Mouse (Mus musculus): Measurements from ENCODE around the gene Psmb3. TPM values are rescaled to one million over a fixed set of nuclear protein-coding genes. Genes with fewer than 3 reads are reported as not detected.
"Not testable (repeated sequence)": the region's sequence is repeated elsewhere in the genome, so short reads cannot be mapped to it uniquely, and the experiment has no call there.

The Psmb3 gene
- polyA plus RNA-seq, 1 experiment from 2014 or later, result 525 TPM

- Histone ChIP-seq H3K27me3 (ENCODE audit: control insufficient read depth, insufficient read depth, low read length) (no peaks in the 10 kb centered on the region), H3K9me3 (ENCODE audit: control insufficient read depth, low read length) (no peaks in the 10 kb centered on the region), H3K4me1 (ENCODE audit: control insufficient read depth, insufficient read depth, low read length) (no peaks in the 10 kb centered on the region), H3K9ac (ENCODE audit: low read depth, low read length) (no peak overlapping the region), H3K4me2 (replicated peaks; ENCODE audit: low read depth, low read length) (no peak overlapping the region), H3K27ac (ENCODE audit: low read depth, low read length) (no peak overlapping the region), H3K4me3 (ENCODE audit: low read length) (no peak overlapping the region), H3K36me3 (ENCODE audit: control insufficient read depth, insufficient read depth, low read length) (peaks cover 72% of the 10 kb centered on the region)
- WGBS, result 83% methylated on average over 26 of the region's 26 CpGs
- no peak for ATAC-seq (ENCODE audit: low FRiP score, low TSS enrichment)
These were observed 14.4 kb downstream of the Psmb3 start for GRCm38 (mm10) chr11:97717369-97718280.

DNA sequence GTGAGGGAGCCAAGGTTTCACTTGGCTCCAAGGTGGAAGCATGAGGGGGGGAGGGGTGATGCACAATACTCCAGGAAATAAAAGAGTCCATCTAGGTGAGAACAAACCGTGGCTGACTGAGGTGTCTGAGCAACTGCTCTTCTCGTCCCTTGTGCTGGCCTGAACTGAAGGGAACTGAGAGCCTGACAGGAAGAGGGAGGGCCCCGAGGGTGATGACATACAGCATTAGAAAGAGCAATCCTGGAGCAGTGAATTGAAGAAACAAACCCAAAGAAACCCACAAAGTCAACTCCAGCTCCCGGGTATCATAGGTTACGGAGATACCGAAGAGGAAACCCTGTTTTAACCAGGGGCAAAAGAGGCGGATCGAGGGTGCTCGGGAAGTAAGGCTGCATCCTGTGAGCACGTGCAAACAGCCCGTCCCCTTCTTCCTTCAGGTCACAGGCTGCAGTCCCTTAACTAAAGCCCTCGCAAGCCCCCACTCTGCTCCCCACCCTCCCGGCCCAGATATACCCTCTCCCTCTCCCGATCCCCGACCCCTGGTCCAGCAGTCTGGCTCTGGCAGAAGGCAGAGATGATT, 15.2 kb downstream of the Psmb3 start:
- WGBS, result 76% methylated on average over 15 of the region's 15 CpGs

DNA sequence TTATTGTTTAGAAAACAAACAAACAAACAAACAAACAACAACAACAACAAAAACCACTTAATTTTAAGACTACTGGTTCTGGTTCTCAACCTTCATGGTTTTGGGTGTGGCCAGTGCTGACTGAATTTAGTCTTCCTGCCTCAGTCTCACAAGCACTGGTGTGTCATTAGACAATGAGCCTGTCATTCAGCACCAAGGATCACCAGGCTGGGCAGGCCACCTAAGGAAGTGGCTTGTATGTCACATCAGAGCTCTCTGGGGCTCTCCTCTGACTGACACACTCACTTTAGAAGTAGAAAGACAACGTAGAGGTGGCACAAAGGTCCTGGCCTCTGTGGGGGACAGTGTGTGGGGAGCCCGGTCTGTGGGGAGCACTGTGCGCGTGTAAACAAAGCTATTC, 15.8 kb downstream of the Psmb3 start:
- no peak overlapping the region for H3K9ac ChIP-seq (ENCODE audit: low read depth, low read length)
- H3K36me3 ChIP-seq (ENCODE audit: control insufficient read depth, insufficient read depth, low read length), result peaks cover 68% of the 10 kb centered on the region
- H3K27me3 ChIP-seq (ENCODE audit: control insufficient read depth, insufficient read depth, low read length), result no peaks in the 10 kb centered on the region
- H3K9me3 ChIP-seq (ENCODE audit: control insufficient read depth, low read length), result no peaks in the 10 kb centered on the region
- H3K4me3 ChIP-seq (ENCODE audit: low read length), result no peak overlapping the region
- no peak overlapping the region for H3K27ac ChIP-seq (ENCODE audit: low read depth, low read length)
- no peaks in the 10 kb centered on the region for H3K4me1 ChIP-seq (ENCODE audit: control insufficient read depth, insufficient read depth, low read length)
- H3K4me2 ChIP-seq (replicated peaks; ENCODE audit: low read depth, low read length), result no peak overlapping the region
- 87% methylated on average over 4 of the region's 4 CpGs for WGBS
- no peak for ATAC-seq (ENCODE audit: low FRiP score, low TSS enrichment)

More for the DNA sequence above, 15.2 kb downstream of the Psmb3 start:
- Histone ChIP-seq H3K9ac (ENCODE audit: low read depth, low read length) (no peak overlapping the region), H3K4me3 (ENCODE audit: low read length) (no peak overlapping the region), H3K27ac (ENCODE audit: low read depth, low read length) (no peak overlapping the region), H3K9me3 (ENCODE audit: control insufficient read depth, low read length) (no peaks in the 10 kb centered on the region), H3K4me1 (ENCODE audit: control insufficient read depth, insufficient read depth, low read length) (no peaks in the 10 kb centered on the region), H3K4me2 (replicated peaks; ENCODE audit: low read depth, low read length) (no peak overlapping the region), H3K27me3 (ENCODE audit: control insufficient read depth, insufficient read depth, low read length) (no peaks in the 10 kb centered on the region), H3K36me3 (ENCODE audit: control insufficient read depth, insufficient read depth, low read length) (peaks cover 68% of the 10 kb centered on the region)
- no peak for ATAC-seq (ENCODE audit: low FRiP score, low TSS enrichment)

GRCm38 (mm10) chr11:97721338-97721737, 18.1 kb downstream of the Psmb3 start:
- Histone ChIP-seq H3K4me2 (replicated peaks; ENCODE audit: low read depth, low read length) (no peak overlapping the region), H3K36me3 (ENCODE audit: control insufficient read depth, insufficient read depth, low read length) (peaks cover 82% of the 10 kb centered on the region), H3K9ac (ENCODE audit: low read depth, low read length) (no peak overlapping the region), H3K4me3 (ENCODE audit: low read length) (no peak overlapping the region), H3K4me1 (ENCODE audit: control insufficient read depth, insufficient read depth, low read length) (no peaks in the 10 kb centered on the region), H3K27ac (ENCODE audit: low read depth, low read length) (no peak overlapping the region), H3K9me3 (ENCODE audit: control insufficient read depth, low read length) (no peaks in the 10 kb centered on the region), H3K27me3 (ENCODE audit: control insufficient read depth, insufficient read depth, low read length) (no peaks in the 10 kb centered on the region)
- ATAC-seq (ENCODE audit: low FRiP score, low TSS enrichment), result no peak
- 90% methylated on average over 4 of the region's 4 CpGs for WGBS

GRCm38 (mm10) chr11:97723709-97724108, 20.5 kb downstream of the Psmb3 start:
- no peak for ATAC-seq (ENCODE audit: low FRiP score, low TSS enrichment)
- Histone ChIP-seq H3K9ac (ENCODE audit: low read depth, low read length) (no peak overlapping the region), H3K36me3 (ENCODE audit: control insufficient read depth, insufficient read depth, low read length) (peaks cover 81% of the 10 kb centered on the region), H3K27me3 (ENCODE audit: control insufficient read depth, insufficient read depth, low read length) (no peaks in the 10 kb centered on the region), H3K4me2 (replicated peaks; ENCODE audit: low read depth, low read length) (no peak overlapping the region), H3K4me1 (ENCODE audit: control insufficient read depth, insufficient read depth, low read length) (no peaks in the 10 kb centered on the region), H3K4me3 (ENCODE audit: low read length) (no peak overlapping the region), H3K27ac (ENCODE audit: low read depth, low read length) (no peak overlapping the region), H3K9me3 (ENCODE audit: control insufficient read depth, low read length) (no peaks in the 10 kb centered on the region)
- WGBS, result 70% methylated on average over 7 of the region's 7 CpGs

DNA sequence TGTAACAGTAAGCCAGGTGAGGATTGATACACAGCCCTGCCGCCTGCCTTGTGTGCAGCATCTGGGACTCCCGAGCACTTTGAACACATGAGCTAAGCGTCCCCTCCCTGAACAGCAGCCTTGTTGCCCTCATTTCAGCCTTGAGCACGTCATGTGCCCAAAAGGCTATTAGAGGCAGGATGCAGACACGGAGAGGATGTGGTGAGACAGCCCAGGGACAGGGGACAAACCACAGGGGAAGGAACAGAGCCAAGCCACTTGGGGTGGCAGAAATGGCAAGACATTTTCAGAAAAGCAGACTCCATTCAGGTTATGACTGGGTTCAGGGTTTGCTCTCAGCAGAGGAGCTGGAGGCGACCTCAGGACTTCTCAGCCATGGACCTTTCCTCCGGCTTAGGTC, 25.1 kb downstream of the Psmb3 start:
- ATAC-seq (ENCODE audit: low FRiP score, low TSS enrichment), result no peak
- H3K36me3 ChIP-seq (ENCODE audit: control insufficient read depth, insufficient read depth, low read length), result peaks cover 69% of the 10 kb centered on the region
- no peaks in the 10 kb centered on the region for H3K27me3 ChIP-seq (ENCODE audit: control insufficient read depth, insufficient read depth, low read length)
- WGBS, result 56% methylated on average over 7 of the region's 7 CpGs
- no peak overlapping the region for H3K27ac ChIP-seq (ENCODE audit: low read depth, low read length)
- no peak overlapping the region for H3K4me3 ChIP-seq (ENCODE audit: low read length)
- no peaks in the 10 kb centered on the region for H3K9me3 ChIP-seq (ENCODE audit: control insufficient read depth, low read length)
- no peak overlapping the region for H3K4me2 ChIP-seq (replicated peaks; ENCODE audit: low read depth, low read length)
- H3K4me1 ChIP-seq (ENCODE audit: control insufficient read depth, insufficient read depth, low read length), result no peaks in the 10 kb centered on the region
- H3K9ac ChIP-seq (ENCODE audit: low read depth, low read length), result no peak overlapping the region

DNA sequence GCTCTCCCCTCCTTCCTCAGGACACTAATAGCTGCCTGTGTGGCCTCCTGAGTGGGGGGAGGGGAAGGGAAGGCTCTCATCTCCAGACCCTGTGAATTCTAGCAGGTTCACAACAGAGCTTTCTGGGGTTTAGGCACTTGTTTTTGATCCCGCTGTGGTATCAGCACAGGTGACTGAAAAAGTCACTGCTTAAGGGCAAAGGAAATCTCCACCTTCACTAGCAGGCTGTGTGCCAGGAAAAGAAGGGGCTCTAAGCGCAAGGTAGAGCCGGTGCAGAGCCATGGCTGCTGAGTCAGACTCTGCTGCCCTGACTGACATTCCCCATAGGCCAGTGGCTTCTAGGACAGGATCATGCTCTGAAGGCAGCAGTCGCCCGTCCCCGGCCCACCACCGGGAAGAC, 25.5 kb downstream of the Psmb3 start:
- Histone ChIP-seq H3K9me3 (ENCODE audit: control insufficient read depth, low read length) (no peaks in the 10 kb centered on the region), H3K4me2 (replicated peaks; ENCODE audit: low read depth, low read length) (no peak overlapping the region), H3K4me1 (ENCODE audit: control insufficient read depth, insufficient read depth, low read length) (peaks cover under 1% of the 10 kb centered on the region; the same call in 1 of the 2 replicates), H3K27ac (ENCODE audit: low read depth, low read length) (no peak overlapping the region), H3K9ac (ENCODE audit: low read depth, low read length) (no peak overlapping the region), H3K36me3 (ENCODE audit: control insufficient read depth, insufficient read depth, low read length) (peaks cover 67% of the 10 kb centered on the region), H3K27me3 (ENCODE audit: control insufficient read depth, insufficient read depth, low read length) (no peaks in the 10 kb centered on the region), H3K4me3 (ENCODE audit: low read length) (no peak overlapping the region)
- ATAC-seq (ENCODE audit: low FRiP score, low TSS enrichment), result no peak
- 80% methylated on average over 7 of the region's 7 CpGs for WGBS

- Histone ChIP-seq H3K27ac (ENCODE audit: low read depth, low read length) (no peak overlapping the region), H3K4me1 (ENCODE audit: control insufficient read depth, insufficient read depth, low read length) (peaks cover 7% of the 10 kb centered on the region; the same call in 1 of the 2 replicates), H3K4me3 (ENCODE audit: low read length) (no peak overlapping the region), H3K9ac (ENCODE audit: low read depth, low read length) (no peak overlapping the region), H3K4me2 (replicated peaks; ENCODE audit: low read depth, low read length) (no peak overlapping the region), H3K27me3 (ENCODE audit: control insufficient read depth, insufficient read depth, low read length) (no peaks in the 10 kb centered on the region), H3K36me3 (ENCODE audit: control insufficient read depth, insufficient read depth, low read length) (peaks cover 30% of the 10 kb centered on the region), H3K9me3 (ENCODE audit: control insufficient read depth, low read length) (no peaks in the 10 kb centered on the region)
- WGBS, result 16% methylated on average over 10 of the region's 10 CpGs
- ATAC-seq (ENCODE audit: low FRiP score, low TSS enrichment), result no peak
These were observed 30.5 kb downstream of the Psmb3 start for GRCm38 (mm10) chr11:97733689-97734088.

- H3K4me3 ChIP-seq (ENCODE audit: low read length); H3K9ac ChIP-seq (ENCODE audit: low read depth, low read length); H3K9me3 ChIP-seq (ENCODE audit: control insufficient read depth, low read length); H3K4me2 ChIP-seq (replicated peaks; ENCODE audit: low read depth, low read length); ATAC-seq (ENCODE audit: low FRiP score, low TSS enrichment); H3K27ac ChIP-seq (ENCODE audit: low read depth, low read length); H3K27me3 ChIP-seq (ENCODE audit: control insufficient read depth, insufficient read depth, low read length): not testable (repeated sequence)
- 86% methylated on average over 5 of the region's 5 CpGs for WGBS
- peaks cover 11% of the 10 kb centered on the region for H3K4me1 ChIP-seq (ENCODE audit: control insufficient read depth, insufficient read depth, low read length)
- peaks cover 22% of the 10 kb centered on the region for H3K36me3 ChIP-seq (ENCODE audit: control insufficient read depth, insufficient read depth, low read length)
These were observed 31.6 kb downstream of the Psmb3 start for GRCm38 (mm10) chr11:97734810-97735209.

Measured in kidney, embryonic 14.5 days (tissue).